Mouse (Mus musculus): ENCODE data around the gene Dstyk. TPM values are rescaled to one million over a fixed set of nuclear protein-coding genes. Genes with fewer than 3 reads are reported as not detected.

The Dstyk gene
- polyA plus RNA-seq, 1 experiment from 2014 or later, result 18.4 TPM

GRCm38 (mm10) chr1:132381929-132382328 is 35.4 kb upstream of the Dstyk start:
- Histone ChIP-seq H3K4me3 (ENCODE audit: low read depth, low read length) (no peak overlapping the region), H3K9ac (no peak overlapping the region), H3K36me3 (ENCODE audit: insufficient read depth) (peaks cover 44% of the 10 kb centered on the region), H3K4me1 (ENCODE audit: insufficient read depth) (peaks cover 6% of the 10 kb centered on the region; the same call in 1 of the 2 replicates), H3K27me3 (ENCODE audit: insufficient read depth, low read length) (no peaks in the 10 kb centered on the region), H3K4me2 (no peak overlapping the region; the same call in 1 of the 2 replicates), H3K9me3 (ENCODE audit: low read depth, low read length) (no peaks in the 10 kb centered on the region), H3K27ac (ENCODE audit: low read depth) (no peak overlapping the region)
- TF ChIP-seq CTCF (IDR thresholded peaks at IDR 0.05; ENCODE audit: low read depth), result no peak
- DNase-seq, result no peak
- WGBS, result 57% methylated on average over 10 of the region's 10 CpGs
- ATAC-seq (ENCODE audit: insufficient read depth), result no peak

GRCm38 (mm10) chr1:132384001-132384554 is 33.3 kb upstream of the Dstyk start:
- Histone ChIP-seq H3K4me2 (no peak overlapping the region), H3K4me3 (ENCODE audit: low read depth, low read length) (no peak overlapping the region), H3K36me3 (ENCODE audit: insufficient read depth) (peaks cover 24% of the 10 kb centered on the region), H3K27me3 (ENCODE audit: insufficient read depth, low read length) (no peaks in the 10 kb centered on the region), H3K9me3 (ENCODE audit: low read depth, low read length) (no peaks in the 10 kb centered on the region), H3K4me1 (ENCODE audit: insufficient read depth) (peaks cover 16% of the 10 kb centered on the region), H3K27ac (ENCODE audit: low read depth) (no peak overlapping the region), H3K9ac (no peak overlapping the region)
- WGBS, result 92% methylated on average over 8 of the region's 8 CpGs
- no peak for DNase-seq
- ATAC-seq (ENCODE audit: insufficient read depth), result no peak
- TF ChIP-seq CTCF (IDR thresholded peaks at IDR 0.05; ENCODE audit: low read depth), result no peak

- Histone ChIP-seq H3K9ac (no peak overlapping the region), H3K9me3 (ENCODE audit: low read depth, low read length) (no peaks in the 10 kb centered on the region), H3K27me3 (ENCODE audit: insufficient read depth, low read length) (no peaks in the 10 kb centered on the region), H3K4me2 (no peak overlapping the region), H3K27ac (ENCODE audit: low read depth) (no peak overlapping the region), H3K4me3 (ENCODE audit: low read depth, low read length) (no peak overlapping the region), H3K36me3 (ENCODE audit: insufficient read depth) (peaks cover 15% of the 10 kb centered on the region; the same call in 1 of the 2 replicates), H3K4me1 (ENCODE audit: insufficient read depth) (peaks cover 26% of the 10 kb centered on the region)
- DNase-seq (no peak), ATAC-seq (ENCODE audit: insufficient read depth) (no peak)
- no peak for TF ChIP-seq CTCF (IDR thresholded peaks at IDR 0.05; ENCODE audit: low read depth)
- WGBS, result 44% methylated on average over 14 of the region's 14 CpGs
Measured at GRCm38 (mm10) chr1:132385266-132385665, 32.1 kb upstream of the Dstyk start.

GRCm38 (mm10) chr1:132385711-132386110 is 31.6 kb upstream of the Dstyk start:
- Histone ChIP-seq H3K4me1 (ENCODE audit: insufficient read depth) (peaks cover 26% of the 10 kb centered on the region), H3K4me3 (ENCODE audit: low read depth, low read length) (no peak overlapping the region)

GRCm38 (mm10) chr1:132386266-132386665 is 31.1 kb upstream of the Dstyk start:
- H3K9ac ChIP-seq, result no peak overlapping the region
- H3K4me1 ChIP-seq (ENCODE audit: insufficient read depth), result peaks cover 26% of the 10 kb centered on the region
- WGBS, result 64% methylated on average over 4 of the region's 4 CpGs
- TF ChIP-seq CTCF (IDR thresholded peaks at IDR 0.05; ENCODE audit: low read depth), result no peak
- DNase-seq (no peak), ATAC-seq (ENCODE audit: insufficient read depth) (no peak)
- no peaks in the 10 kb centered on the region for H3K27me3 ChIP-seq (ENCODE audit: insufficient read depth, low read length)
- no peak overlapping the region for H3K4me2 ChIP-seq
- H3K36me3 ChIP-seq (ENCODE audit: insufficient read depth), result peaks cover 5% of the 10 kb centered on the region; the same call in 1 of the 2 replicates
- no peaks in the 10 kb centered on the region for H3K9me3 ChIP-seq (ENCODE audit: low read depth, low read length)
- H3K4me3 ChIP-seq (ENCODE audit: low read depth, low read length), result no peak overlapping the region
- H3K27ac ChIP-seq (ENCODE audit: low read depth), result no peak overlapping the region

More at GRCm38 (mm10) chr1:132385711-132386110, 31.6 kb upstream of the Dstyk start:
- Histone ChIP-seq H3K4me2 (no peak overlapping the region), H3K9ac (no peak overlapping the region), H3K36me3 (ENCODE audit: insufficient read depth) (peaks cover 11% of the 10 kb centered on the region; the same call in 1 of the 2 replicates), H3K9me3 (ENCODE audit: low read depth, low read length) (no peaks in the 10 kb centered on the region), H3K27ac (ENCODE audit: low read depth) (no peak overlapping the region), H3K27me3 (ENCODE audit: insufficient read depth, low read length) (no peaks in the 10 kb centered on the region)
- DNase-seq (peak; percentile 19), ATAC-seq (ENCODE audit: insufficient read depth) (no peak)
- no peak for TF ChIP-seq CTCF (IDR thresholded peaks at IDR 0.05; ENCODE audit: low read depth)
- WGBS, result 38% methylated on average over 4 of the region's 4 CpGs

- Histone ChIP-seq H3K4me3 (ENCODE audit: low read depth, low read length) (peak overlapping the region; percentile 76; the same call in 1 of the 2 replicates), H3K9me3 (ENCODE audit: low read depth, low read length) (no peaks in the 10 kb centered on the region), H3K9ac (peak overlapping the region; percentile 6; the same call in 1 of the 2 replicates), H3K27ac (ENCODE audit: low read depth) (no peak overlapping the region), H3K36me3 (ENCODE audit: insufficient read depth) (no peaks in the 10 kb centered on the region), H3K27me3 (ENCODE audit: insufficient read depth, low read length) (no peaks in the 10 kb centered on the region), H3K4me2 (peak overlapping the region; percentile 98), H3K4me1 (ENCODE audit: insufficient read depth) (peaks cover 26% of the 10 kb centered on the region)
- ATAC-seq (ENCODE audit: insufficient read depth) (no peak), DNase-seq (peak; percentile 61)
- no peak for TF ChIP-seq CTCF (IDR thresholded peaks at IDR 0.05; ENCODE audit: low read depth)
- WGBS, result 22% methylated on average over 4 of the region's 4 CpGs
Measured at GRCm38 (mm10) chr1:132387943-132388342, 29.4 kb upstream of the Dstyk start.

GRCm38 (mm10) chr1:132388813-132389803 is 28.2 kb upstream of the Dstyk start:
- Histone ChIP-seq H3K4me2 (peak overlapping the region; percentile 98), H3K9ac (peak overlapping the region; percentile 34; the same call in 1 of the 2 replicates), H3K9me3 (ENCODE audit: low read depth, low read length) (no peaks in the 10 kb centered on the region), H3K4me3 (ENCODE audit: low read depth, low read length) (peak overlapping the region; percentile 76), H3K27me3 (ENCODE audit: insufficient read depth, low read length) (no peaks in the 10 kb centered on the region), H3K4me1 (ENCODE audit: insufficient read depth) (peaks cover 26% of the 10 kb centered on the region), H3K27ac (ENCODE audit: low read depth) (peak overlapping the region; percentile 58; the same call in 1 of the 2 replicates), H3K36me3 (ENCODE audit: insufficient read depth) (no peaks in the 10 kb centered on the region)
- ATAC-seq (ENCODE audit: insufficient read depth), result no peak
- DNase-seq, result no peak
- TF ChIP-seq CTCF (IDR thresholded peaks at IDR 0.05; ENCODE audit: low read depth), result no peak
- 44% methylated on average over 8 of the region's 8 CpGs for WGBS

Data from lung, embryonic 14.5 days (tissue).